Mouse (Mus musculus) heart, adult 2 months (tissue): ENCODE measurements around the gene Adm. TPM values are rescaled to one million over a fixed set of nuclear protein-coding genes. Genes with fewer than 3 reads are reported as not detected.
"Not testable (repeated sequence)": the region's sequence is repeated elsewhere in the genome, so short reads cannot be mapped to it uniquely, and the experiment has no call there.

ENCODE experiments used
- DNase-seq, 2 experiments: peaks; one replicate each; pipeline ENCODE4 v3.0.0; 2021
- H3K27ac ChIP-seq: fragments of 200-600 bp; 2 replicates; pipeline ENCODE4 v1.8.1; 2022
- H3K27me3 ChIP-seq: fragments of 200-500 bp; 2 replicates; pipeline ENCODE4 v1.6.1; 2012; ENCODE audit warnings: mild to moderate bottlenecking, low read length, inconsistent platforms, mixed read lengths; ENCODE audit not compliant: control insufficient read depth, insufficient read depth
- H3K36me3 ChIP-seq: fragments of 200-500 bp; 2 replicates; pipeline ENCODE4 v1.6.1; 2012; ENCODE audit warnings: low read length, inconsistent platforms; ENCODE audit not compliant: control insufficient read depth, insufficient read depth
- H3K4me1 ChIP-seq: fragments of 200-500 bp; 2 replicates; pipeline ENCODE4 v1.6.1; 2011; ENCODE audit warnings: low read length; ENCODE audit not compliant: control insufficient read depth, insufficient read depth
- H3K4me3 ChIP-seq: fragments of 200-600 bp; 2 replicates; pipeline ENCODE4 v1.8.1; 2022
- H3K79me2 ChIP-seq: fragments of 200-500 bp; replicated peaks from 2 replicates; pipeline ENCODE4 v1.6.1; 2012; ENCODE audit warnings: mild to moderate bottlenecking, inconsistent platforms, low read length, moderate library complexity, mixed read lengths; ENCODE audit not compliant: control insufficient read depth, insufficient read depth
- H3K9ac ChIP-seq: fragments of 200-500 bp; 2 replicates; pipeline ENCODE4 v1.6.1; 2012; ENCODE audit warnings: low read depth, mild to moderate bottlenecking, control low read depth, inconsistent platforms, low read length, mixed read lengths
- CTCF ChIP-seq: fragments of 200-600 bp; IDR thresholded peaks from 2 replicates; pipeline ENCODE4 v1.8.1; 2022; ENCODE audit warnings: antibody characterized with exemption, mild to moderate bottlenecking, moderate library complexity
- EP300 ChIP-seq: fragments of 200-500 bp; IDR thresholded peaks from 2 replicates; pipeline ENCODE4 v1.6.1; 2011; ENCODE audit warnings: low read depth, low read length, control low read depth; ENCODE audit not compliant: insufficient read depth
- POLR2A ChIP-seq: fragments of 200-500 bp; IDR thresholded peaks from 2 replicates; pipeline ENCODE4 v1.6.1; 2011; ENCODE audit warnings: mild to moderate bottlenecking, low read depth, low read length, control low read depth; ENCODE audit not compliant: insufficient read depth
- WGBS: fragments of 180-500 bp; shearing (Covaris S2); methylation state at CpG from one replicate; pipeline ENCODE4 v1.1.7; 2018; 5-methylcytosine and 5-hydroxymethylcytosine counted together
- intact Hi-C: fragments of 180-260 bp; cut with DNase I; formaldehyde crosslinking; loops from one replicate; pipeline ENCODE4 v1.15.1; 2025
- long read RNA-seq: library from polyadenylated mRNA; stranded (forward); transcript quantifications from one replicate; pipeline ENCODE4 v2.0.0, GENCODE M21; 2021
- polyA plus RNA-seq: library from polyadenylated mRNA; depleted of rRNA; stranded (reverse); fragments of >200 nt; gene quantifications from 2 replicates; pipeline ENCODE4 v1.2.3, GENCODE M21; 2012; rRNA removed
- total RNA-seq, 2 experiments: library from RNA; stranded (reverse); gene quantifications; 2 replicates each; pipeline ENCODE4 v1.2.3; 2021

Gene Adm
- 10 to 100 TPM in 1 of 2 experiments, 1 to 10 TPM in 1; 9.0 to 11.2 TPM for total RNA-seq
- polyA plus RNA-seq: 18.1 and 18.8 TPM in 2 replicates
- long read RNA-seq, transcript Adm-201 (4 exons, 1,390 nt): major isoform, 7 of 7 reads
- long read RNA-seq, partial matches to known transcripts: 0 of 7 reads
- long read RNA-seq, other reads (novel, unspliced or antisense): 0 of 7 reads

DNA sequence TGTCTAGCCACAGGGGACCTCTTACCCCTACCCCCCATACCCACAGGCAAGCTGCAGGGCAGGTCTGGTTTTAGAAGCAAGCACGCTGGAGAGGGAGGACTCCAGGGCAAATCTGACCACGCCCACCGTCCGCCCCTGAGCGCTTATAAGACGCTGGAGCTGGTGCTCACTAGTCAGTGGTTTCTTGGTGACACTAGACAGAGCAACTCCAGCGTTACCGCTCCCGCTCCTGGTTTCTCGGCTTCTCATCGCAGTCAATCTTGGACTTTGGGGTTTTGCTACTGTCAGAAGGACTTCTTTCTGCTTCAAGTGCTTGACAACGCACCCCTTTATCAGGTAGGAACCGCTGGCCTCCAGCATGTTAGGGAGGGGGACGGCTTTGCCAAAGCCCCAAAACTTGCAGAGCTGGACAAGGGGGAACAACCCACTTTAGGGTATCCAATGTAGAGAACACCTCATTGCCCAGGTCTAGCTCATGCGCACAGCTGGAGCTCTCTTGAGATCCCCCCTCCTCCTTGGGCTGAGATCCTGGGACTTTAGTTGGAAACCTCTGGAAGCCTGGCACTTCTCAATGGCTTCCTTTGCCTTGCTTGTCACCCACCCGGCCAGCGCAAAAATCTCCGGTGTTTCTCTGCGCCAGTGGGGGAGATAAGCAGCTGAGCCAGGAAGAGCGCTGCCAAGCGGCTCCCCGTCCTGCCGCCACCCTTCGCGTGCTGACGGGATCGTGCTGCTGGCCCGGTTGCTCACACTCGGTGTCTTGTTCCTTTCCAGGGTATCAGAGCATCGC lies at the start of gene Adm:
TSS of gene Adm (plus strand) at position 176 of the 787 bp plus-strand sequence.
- under 1% methylated on average over 30 of the region's 30 CpGs for WGBS
- H3K36me3 ChIP-seq: no peaks in the 10 kb centered on the region
- H3K9ac ChIP-seq: peak within 1 kb of the TSS; percentile 51
- TF ChIP-seq POLR2A (peak; percentile 100), CTCF (0 out of 2 replicates have a peak, but pooled peaks have one; percentile 9), EP300 (peak; percentile 65; the same call in 1 of the 2 replicates)
- intact Hi-C loops: loop anchor here (1.0 kb wide), 1 partner anchor 13 kb away; the partner anchor contains the start of gene Sbf2
- H3K27ac ChIP-seq: peak within 1 kb of the TSS; percentile 69
- peak within 1 kb of the TSS; percentile 70 for H3K4me3 ChIP-seq
- H3K79me2 ChIP-seq: no peaks in the 10 kb centered on the region
- no peaks in the 10 kb centered on the region for H3K27me3 ChIP-seq
- peak; percentile 88 to 89 for DNase-seq
- peaks cover 7% of the 10 kb centered on the region for H3K4me1 ChIP-seq

DNA sequence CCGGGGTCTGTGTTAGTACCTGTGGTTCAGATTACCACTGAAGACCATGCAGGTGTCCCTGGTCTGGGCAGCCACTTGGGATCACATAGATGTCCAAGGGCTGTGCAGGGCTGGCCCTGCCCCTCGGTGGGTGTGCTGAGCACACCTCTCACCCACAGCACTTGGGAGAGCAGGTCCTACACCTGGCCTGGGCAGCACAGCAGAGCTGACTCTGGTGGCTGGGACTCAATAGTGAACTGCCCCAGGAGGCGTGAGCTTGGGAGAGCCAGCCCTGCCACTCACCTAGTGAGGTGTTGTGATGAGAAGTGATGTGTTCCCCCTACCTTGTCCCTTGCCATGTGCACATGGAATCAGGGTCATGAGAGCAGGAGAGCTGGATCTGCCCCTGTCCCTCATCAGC lies 43.8 kb upstream of the Adm start:
- WGBS: 96% methylated on average over 3 of the region's 3 CpGs
- peaks cover 3% of the 10 kb centered on the region for H3K79me2 ChIP-seq
- H3K27me3 ChIP-seq: no peaks in the 10 kb centered on the region
- intact Hi-C loops: no loop called here
- H3K36me3 ChIP-seq: peaks cover 10% of the 10 kb centered on the region
- H3K4me3 ChIP-seq: no peak overlapping the region
- no peak overlapping the region for H3K27ac ChIP-seq
- TF ChIP-seq CTCF (no peak), EP300 (no peak), POLR2A (no peak)
- H3K9ac ChIP-seq: no peak overlapping the region
- peaks cover 5% of the 10 kb centered on the region for H3K4me1 ChIP-seq
- DNase-seq: no peak

DNA sequence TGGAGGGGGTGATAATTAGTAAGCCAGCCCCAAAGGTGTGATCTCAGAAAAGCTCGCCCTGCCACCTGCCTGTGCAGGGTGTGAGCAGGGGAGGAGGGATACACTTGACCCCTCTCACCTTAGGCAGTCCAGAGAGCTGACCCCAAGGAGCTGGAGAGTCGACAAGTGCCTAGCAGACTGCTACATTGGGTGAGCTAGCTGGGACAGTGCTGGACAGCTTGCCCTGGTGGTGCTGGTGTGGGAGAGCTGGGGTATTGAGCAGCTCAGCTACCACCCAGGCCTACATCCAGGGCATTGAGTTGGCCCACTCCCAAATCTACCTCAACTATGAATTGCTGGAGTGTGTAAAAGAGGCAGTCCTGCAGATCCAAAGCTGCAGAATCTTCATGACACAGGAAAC lies 43.3 kb upstream of the Adm start:
- H3K27me3 ChIP-seq: no peaks in the 10 kb centered on the region
- WGBS: 76% methylated on average over 2 of the region's 2 CpGs
- no peak overlapping the region for H3K4me3 ChIP-seq
- no peak overlapping the region for H3K9ac ChIP-seq
- no peak overlapping the region for H3K27ac ChIP-seq
- peaks cover 5% of the 10 kb centered on the region for H3K4me1 ChIP-seq
- no peak for TF ChIP-seq EP300
- no peak for TF ChIP-seq POLR2A
- TF ChIP-seq CTCF: no peak
- peaks cover 3% of the 10 kb centered on the region for H3K79me2 ChIP-seq
- peaks cover 10% of the 10 kb centered on the region for H3K36me3 ChIP-seq
- no peak for DNase-seq
- intact Hi-C loops: no loop called here

DNA sequence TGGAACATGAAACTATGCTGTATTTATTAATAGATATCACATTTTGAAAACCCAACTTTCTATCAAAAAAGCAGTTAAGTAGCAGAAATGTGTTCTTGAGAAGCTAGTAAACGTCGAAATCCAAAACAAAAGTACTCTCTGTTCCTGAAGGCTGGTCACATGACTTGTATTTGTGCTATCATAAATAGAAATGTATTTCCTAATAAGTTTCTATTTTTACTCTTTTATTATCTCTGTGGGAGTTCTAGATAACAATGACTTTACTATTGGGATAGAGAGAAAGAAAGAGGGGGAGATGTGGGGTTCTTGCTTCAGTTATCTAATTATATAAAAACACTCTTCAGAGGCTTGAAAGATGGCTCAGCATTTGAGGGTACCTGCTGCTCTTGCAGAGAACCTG lies 42.2 kb upstream of the Adm start:
- Histone ChIP-seq H3K36me3 (peaks cover 13% of the 10 kb centered on the region), H3K79me2 (peaks cover 3% of the 10 kb centered on the region), H3K9ac (no peak overlapping the region), H3K4me1 (peaks cover 5% of the 10 kb centered on the region), H3K27me3 (no peaks in the 10 kb centered on the region), H3K27ac (peak overlapping the region; percentile 45), H3K4me3 (no peak overlapping the region)
- 4% methylated on average over 2 of the region's 2 CpGs for WGBS
- intact Hi-C loops: no loop called here
- DNase-seq: no peak
- no peak for TF ChIP-seq POLR2A
- no peak for TF ChIP-seq CTCF
- TF ChIP-seq EP300: no peak

DNA sequence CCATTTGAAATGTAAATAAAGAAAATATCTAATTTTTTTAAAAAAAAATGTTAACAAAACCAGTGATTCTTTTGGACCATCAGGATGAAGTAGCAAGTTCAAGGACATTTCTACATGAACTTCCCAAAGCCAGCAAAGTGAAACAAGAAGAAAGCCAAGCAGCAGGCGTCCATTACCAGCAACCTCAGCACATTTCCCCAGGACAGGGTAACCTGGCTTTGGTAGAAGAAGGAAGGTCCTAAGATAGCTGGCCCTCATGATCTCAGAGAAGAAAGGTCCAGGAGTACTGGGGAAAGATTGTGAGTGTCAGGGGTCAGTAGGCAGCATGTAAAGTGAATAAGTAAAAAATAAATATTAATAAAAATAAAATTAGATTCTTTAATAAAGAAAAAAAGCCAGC lies 39.7 kb upstream of the Adm start:
- H3K79me2 ChIP-seq: peaks cover 3% of the 10 kb centered on the region

DNA sequence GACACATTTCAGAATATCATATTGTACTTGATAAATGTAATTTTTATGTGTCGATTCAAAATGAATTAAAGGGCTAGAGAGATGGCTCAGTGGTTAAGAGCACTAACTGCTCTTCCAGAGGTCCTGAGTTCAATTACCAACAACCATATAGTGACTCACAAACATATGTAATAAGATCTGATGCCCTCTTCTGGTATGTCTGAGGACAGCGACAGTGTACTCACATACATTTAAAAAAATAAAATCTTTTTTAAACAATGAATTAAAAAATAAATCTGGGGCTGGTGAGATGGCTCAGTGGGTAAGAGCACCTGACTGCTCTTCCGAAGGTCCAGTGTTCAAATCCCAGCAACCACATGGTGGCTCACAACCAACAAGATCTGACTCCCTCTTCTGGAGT lies 33.5 kb upstream of the Adm start:
- intact Hi-C loops, DNase-seq, H3K27ac ChIP-seq, H3K79me2 ChIP-seq, H3K4me3 ChIP-seq, H3K4me1 ChIP-seq, H3K36me3 ChIP-seq, H3K27me3 ChIP-seq, H3K9ac ChIP-seq: not testable (repeated sequence)
- TF ChIP-seq CTCF: peak; percentile 55
- 93% methylated on average over 3 of the region's 3 CpGs for WGBS

More for the DNA sequence above, 39.7 kb upstream of the Adm start:
- WGBS: 94% methylated on average over 1 of the region's 1 CpGs
- Histone ChIP-seq H3K9ac (no peak overlapping the region), H3K27ac (no peak overlapping the region), H3K36me3 (peaks cover 13% of the 10 kb centered on the region), H3K27me3 (no peaks in the 10 kb centered on the region), H3K4me1 (peaks cover 7% of the 10 kb centered on the region), H3K4me3 (no peak overlapping the region)
- TF ChIP-seq CTCF (no peak), EP300 (no peak), POLR2A (no peak)
- intact Hi-C loops: no loop called here
- DNase-seq: no peak
